Mouse (Mus musculus) heart, postnatal 4 days (tissue): ENCODE measurements around the gene Sgcb. TPM values are rescaled to one million over a fixed set of nuclear protein-coding genes. Genes with fewer than 3 reads are reported as not detected.
A peak's percentile ranks its signal among the peaks of the same experiment; 100 is the strongest.
"Not testable (repeated sequence)": the region's sequence is repeated elsewhere in the genome, so short reads cannot be mapped to it uniquely, and the experiment has no call there.

ENCODE experiments used
- DNase-seq: peaks from one replicate; pipeline ENCODE4 v3.0.0; 2021
- total RNA-seq, 2 experiments: library from RNA; stranded (reverse); gene quantifications; 2 replicates each; pipeline ENCODE4 v1.2.3; 2021

Gene Sgcb
- total RNA-seq, 2 experiments from 2014 or later: 58.7 to 61.2 TPM

DNA sequence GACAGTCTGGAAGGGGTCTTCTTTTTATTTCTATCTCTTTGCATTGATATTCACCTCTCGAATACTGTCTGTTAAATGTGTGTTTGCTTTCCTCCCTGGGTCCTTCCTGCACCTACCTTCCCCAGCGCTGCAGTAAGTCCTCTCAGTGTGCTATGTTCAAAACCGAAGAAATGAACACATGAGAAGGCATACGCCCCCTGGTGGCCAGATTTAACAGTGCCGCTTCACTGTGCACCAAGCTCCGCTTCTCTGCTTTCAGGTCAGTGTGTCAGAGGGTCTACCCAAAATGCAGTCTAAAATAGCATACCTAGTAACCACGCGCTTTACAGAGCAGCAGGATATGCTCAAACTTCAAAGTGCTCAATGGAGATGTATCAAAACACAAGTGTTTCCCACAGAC is 14.4 kb downstream of the Sgcb start:
- peak; percentile 83 for DNase-seq

- no peak for DNase-seq
Measured at GRCm38 (mm10) chr5:73632291-73632690, 15.3 kb downstream of the Sgcb start, which contains the start of gene Lrrc66. Lrrc66 (minus strand) TSS chr5:73632526.

GRCm38 (mm10) chr5:73631001-73631558 is 16.5 kb downstream of the Sgcb start:
- DNase-seq: no peak

- no peak for DNase-seq
Measured at GRCm38 (mm10) chr5:73630141-73630540, 17.4 kb downstream of the Sgcb start.

GRCm38 (mm10) chr5:73627991-73628390 is 19.6 kb downstream of the Sgcb start:
- no peak for DNase-seq

- DNase-seq: no peak
Measured at GRCm38 (mm10) chr5:73627559-73627958, 20.0 kb downstream of the Sgcb start.

DNA sequence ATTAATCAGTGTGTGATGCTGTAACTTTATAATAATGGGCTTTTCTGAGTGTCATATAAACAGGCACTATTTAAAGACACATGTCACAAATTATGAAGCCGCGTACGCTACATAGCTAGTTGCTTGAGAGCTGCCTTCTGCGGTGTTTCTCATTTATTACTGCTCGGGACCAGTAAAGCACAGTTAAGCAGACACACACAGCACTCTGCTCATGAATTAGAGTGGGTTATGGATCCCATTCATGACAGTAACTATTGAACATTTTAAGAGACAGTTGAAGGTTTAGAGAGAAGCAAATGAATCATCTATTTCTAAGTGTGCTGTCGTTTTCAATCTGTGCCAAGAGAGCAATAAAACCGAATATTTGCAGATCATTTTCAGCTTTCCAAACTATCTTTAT is 20.7 kb downstream of the Sgcb start:
- DNase-seq: no peak

GRCm38 (mm10) chr5:73625505-73625904 is 22.1 kb downstream of the Sgcb start:
- no peak for DNase-seq

- DNase-seq: no peak
Measured at GRCm38 (mm10) chr5:73618969-73619368, 28.6 kb downstream of the Sgcb start.

GRCm38 (mm10) chr5:73615211-73615610 is 32.4 kb downstream of the Sgcb start:
- DNase-seq: no peak

- no peak for DNase-seq
Measured at GRCm38 (mm10) chr5:73613296-73613695, 34.3 kb downstream of the Sgcb start.

- DNase-seq: no peak
Measured at GRCm38 (mm10) chr5:73611071-73611470, 36.5 kb downstream of the Sgcb start.

DNA sequence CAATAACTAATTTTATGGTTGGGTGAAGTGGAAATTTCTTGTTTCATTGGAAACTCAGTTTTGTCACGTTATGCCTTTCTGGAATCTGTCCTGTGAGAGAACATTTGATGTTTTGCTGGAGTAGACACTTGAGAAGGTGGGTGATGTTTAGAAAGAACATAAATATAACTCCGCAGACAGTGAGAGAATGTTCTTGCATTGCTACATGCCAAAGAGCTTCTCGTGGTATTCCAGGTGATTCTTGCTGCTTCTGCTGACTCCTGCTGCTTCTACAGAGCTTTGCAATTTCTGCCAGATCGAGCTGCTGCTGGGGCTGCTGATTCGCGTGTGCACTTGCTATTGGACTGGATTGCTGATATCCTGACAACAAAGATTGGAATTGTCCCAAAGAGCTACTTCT is 42.6 kb downstream of the Sgcb start:
- DNase-seq: no peak

GRCm38 (mm10) chr5:73604542-73604941 is 43.0 kb downstream of the Sgcb start:
- no peak for DNase-seq

GRCm38 (mm10) chr5:73602865-73603264 is 44.7 kb downstream of the Sgcb start:
- DNase-seq: no peak

DNA sequence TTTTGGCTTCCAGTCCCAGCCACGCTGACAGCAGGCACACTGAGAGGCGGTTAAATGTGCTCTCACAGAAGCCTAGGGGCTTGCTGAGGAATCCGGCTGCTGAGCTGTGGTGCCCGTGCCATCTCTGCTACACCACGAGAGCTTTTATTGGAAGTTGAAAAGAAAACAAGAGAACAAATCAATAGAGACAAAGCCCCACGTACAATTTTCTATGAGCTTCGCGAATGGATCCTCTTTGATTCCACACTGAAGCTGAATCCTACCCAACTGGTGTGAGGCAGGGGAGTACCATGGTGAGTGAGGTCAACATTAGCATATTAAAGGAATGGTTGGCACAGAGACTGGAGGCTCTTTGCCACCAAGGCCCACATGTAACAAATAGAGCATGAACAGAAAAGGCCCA is 46.2 kb downstream of the Sgcb start:
- no peak for DNase-seq

DNA sequence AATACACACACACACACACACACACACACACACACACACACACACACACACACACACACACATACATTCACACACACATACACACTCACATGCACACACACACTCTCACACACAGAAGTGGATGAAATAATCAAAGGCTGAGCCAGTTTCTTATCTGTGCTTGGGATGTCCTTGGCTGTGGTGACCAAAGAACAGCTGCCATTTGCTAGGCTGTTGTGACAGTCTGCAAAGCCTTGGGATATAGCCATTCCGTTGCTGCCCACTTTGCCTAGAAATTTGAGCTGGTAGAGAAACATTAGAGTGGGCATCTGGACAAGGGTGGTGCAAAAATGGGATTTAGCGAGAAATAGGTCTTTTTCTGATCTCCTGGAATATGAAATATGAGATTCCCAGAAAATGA is 47.6 kb downstream of the Sgcb start:
- DNase-seq: peak; percentile 20

GRCm38 (mm10) chr5:73598943-73599695 is 48.5 kb downstream of the Sgcb start:
- DNase-seq: peak; percentile 11

DNA sequence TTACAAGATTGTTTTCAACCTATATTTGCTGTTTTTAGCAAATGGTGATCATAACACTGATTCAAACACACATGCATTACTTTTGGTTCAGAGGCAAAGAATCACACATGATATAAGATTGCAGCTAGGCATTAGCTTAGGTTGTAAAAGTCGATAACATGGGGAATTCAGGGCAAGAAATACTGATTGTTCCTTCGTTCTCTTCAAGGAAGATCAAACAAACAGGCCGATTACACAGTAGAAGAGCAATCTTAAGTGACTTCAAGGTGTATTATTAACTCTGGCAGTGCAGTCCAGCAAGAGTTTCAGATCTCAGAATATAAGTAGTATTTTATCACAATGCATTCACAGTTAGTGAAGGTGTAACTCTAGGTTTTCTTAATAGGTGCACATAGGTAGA is 60.5 kb downstream of the Sgcb start:
- DNase-seq: no peak

GRCm38 (mm10) chr5:73586597-73586996 is 61.0 kb downstream of the Sgcb start:
- DNase-seq: no peak

DNA sequence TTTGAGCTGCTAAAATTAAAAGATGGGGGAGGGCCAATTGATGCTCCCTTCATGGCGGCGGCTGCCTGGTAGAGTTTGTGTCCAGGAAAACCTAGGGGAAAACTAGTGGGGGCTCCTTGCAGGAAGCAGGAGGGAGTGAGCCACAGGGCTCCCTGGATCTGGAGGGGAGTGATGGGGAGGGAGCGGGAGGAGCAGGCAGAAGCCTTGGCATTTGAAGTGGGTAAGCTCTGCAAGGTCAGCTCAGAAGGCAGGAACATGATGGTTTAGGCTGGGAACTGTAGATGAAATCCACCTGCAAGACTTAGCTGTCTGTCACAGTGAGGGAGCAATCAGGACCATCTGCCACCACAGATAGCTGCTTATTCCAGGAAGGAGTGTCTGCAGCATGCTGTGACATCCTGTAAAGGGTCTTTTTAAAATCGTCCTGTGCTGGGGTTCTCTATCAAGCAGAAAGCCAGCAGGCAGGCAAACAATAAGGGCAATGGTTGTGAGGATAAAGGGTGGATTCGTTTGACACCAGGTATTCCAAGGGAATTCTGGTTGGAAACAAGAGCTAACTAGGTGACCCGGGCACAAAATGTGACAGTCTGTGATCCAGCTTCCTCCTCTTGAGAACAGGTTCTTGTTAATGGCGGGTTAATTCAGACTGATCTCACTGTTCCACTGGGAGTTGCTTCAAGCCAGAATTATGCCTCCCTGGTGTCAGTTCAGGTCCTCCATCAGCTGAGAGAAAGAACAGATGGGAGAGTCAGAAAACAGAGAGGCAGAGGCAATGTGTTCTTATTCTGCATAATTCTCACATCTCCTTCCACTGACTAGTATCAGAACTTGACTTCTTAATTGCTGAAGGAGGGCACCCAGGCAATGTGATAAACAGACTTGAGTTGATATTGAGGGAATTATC is 62.1 kb downstream of the Sgcb start:
- no peak for DNase-seq

DNA sequence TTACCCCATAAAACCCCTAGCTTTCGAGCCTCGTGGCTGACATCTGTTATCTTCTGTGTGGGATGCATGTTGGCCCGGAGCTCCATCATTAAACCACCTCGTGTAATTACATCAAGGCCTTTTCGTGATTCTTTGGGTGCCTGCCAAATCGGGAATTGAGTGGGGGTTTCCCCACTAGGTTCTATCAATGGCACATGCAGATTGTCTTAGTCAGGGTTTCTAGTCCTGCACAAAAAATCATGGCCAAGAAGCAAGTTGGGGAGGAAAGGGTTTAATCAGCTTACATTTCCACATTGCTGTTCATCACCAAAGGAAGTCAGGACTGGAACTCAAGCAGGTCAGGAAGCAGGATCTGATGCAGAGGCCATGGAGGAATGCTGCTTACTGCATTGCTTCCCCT is 63.6 kb downstream of the Sgcb start:
- DNase-seq: not testable (repeated sequence)
